In genomic region chr9:21901223-21901820, GRCm38 (mm10) we compare ENCODE assay signal across 8 mouse cellular contexts. TPM values are rescaled to one million over a fixed set of nuclear protein-coding genes. Genes with fewer than 3 reads are reported as not detected.
A peak's percentile ranks its signal among the peaks of the same experiment; 100 is the strongest.
DNase-seq lines count a peak whose midpoint lies in the region; ATAC-seq lines count a peak whose summit lies in the region.

No protein-coding gene starts in this region.

- H3K9ac ChIP-seq in intestine, embryonic 14.5 days (ENCODE audit: low read length) = no peak overlapping the region

- no peak overlapping the region for H3K27ac ChIP-seq in intestine, embryonic 14.5 days (ENCODE audit: low read depth)

- 16% methylated on average over 10 of the region's 10 CpGs for WGBS in intestine, embryonic 14.5 days

- peak; percentile 35 for DNase-seq in thymus, postnatal 14 days
- no peak for DNase-seq in thymus, adult 18-20 months
- DNase-seq in cerebellum, postnatal 25 days = peak; percentile 71 to 82
- peak; percentile 20 to 52 for DNase-seq in gastrocnemius, adult 8-10 months (ENCODE audit: low spot score in 2 of 2)
- DNase-seq in intestine, embryonic 14.5 days (ENCODE audit: low spot score) = peak; percentile 81
- peak; percentile 55 to 79 for DNase-seq in left cerebral cortex, adult 9 months (ENCODE audit: low spot score in 2 of 2)
- DNase-seq in right cerebral cortex, postnatal 10 days (ENCODE audit: low spot score in 2 of 2) = peak; percentile 85 to 88

- ATAC-seq in intestine, embryonic 14.5 days (replicated peaks; ENCODE audit: low FRiP score, low TSS enrichment, low read depth) = peak; percentile 80
- ATAC-seq in megakaryocyte, adult 5-6 weeks (ENCODE audit: poor library complexity, severe bottlenecking) = peak; percentile 97

- H3K4me1 ChIP-seq in intestine, embryonic 14.5 days (replicated peaks; ENCODE audit: control insufficient read depth, insufficient read depth, low read length) = no peaks in the 10 kb centered on the region

- H3K9me3 ChIP-seq in intestine, embryonic 14.5 days (ENCODE audit: control insufficient read depth, low read length) = no peaks in the 10 kb centered on the region

- H3K36me3 ChIP-seq in intestine, embryonic 14.5 days (ENCODE audit: control insufficient read depth, insufficient read depth, low read length) = no peaks in the 10 kb centered on the region

- H3K4me2 ChIP-seq in intestine, embryonic 14.5 days (ENCODE audit: low read length) = peak overlapping the region; percentile 63

- H3K27me3 ChIP-seq in intestine, embryonic 14.5 days (replicated peaks; ENCODE audit: control insufficient read depth, insufficient read depth, low read length) = no peaks in the 10 kb centered on the region

- H3K4me3 ChIP-seq in intestine, embryonic 14.5 days (ENCODE audit: low read depth, low read length) = peak overlapping the region; percentile 50

RNA-seq across cellular contexts. Expression of gene Rab3d, which starts 16.7 kb away (rescaled TPM):
- total RNA-seq in gastrocnemius, adult 8-10 months (2022) = 1 to 10 TPM; 2.3 to 6.0 (median 2.9) TPM
- 18.4 and 21.5 TPM in 2 replicates for polyA plus RNA-seq in intestine, embryonic 14.5 days (2014; fragmentation: Nextera tagmentation; extraction: Ambion mirVana)
- 36.7 and 44.4 TPM in 2 replicates for total RNA-seq in megakaryocyte, adult 5-6 weeks (2015)
- 66.4 and 92.7 TPM in 2 replicates for total RNA-seq in megakaryocyte, adult 5-6 weeks (2017)

RNA-seq across cellular contexts. Expression of gene Ccdc159, which starts 25.9 kb away (rescaled TPM):
- total RNA-seq in gastrocnemius, adult 8-10 months (2022) = under 1 TPM in 1 of 4 experiments, not detected in 3; 0.38 TPM
- 3.8 and 4.2 TPM in 2 replicates for polyA plus RNA-seq in intestine, embryonic 14.5 days (2014; fragmentation: Nextera tagmentation; extraction: Ambion mirVana)
- total RNA-seq in megakaryocyte, adult 5-6 weeks (2015) = 0.22 and 1.0 TPM in 2 replicates
- 0.53 TPM in 1 of 2 replicates, not detected in the other for total RNA-seq in megakaryocyte, adult 5-6 weeks (2017)

RNA-seq across cellular contexts. Expression of gene Tmem205, which starts 26.0 kb away (rescaled TPM):
- total RNA-seq in gastrocnemius, adult 8-10 months (2022) = 10 to 100 TPM; 11.1 to 13.9 (median 13.1) TPM
- polyA plus RNA-seq in intestine, embryonic 14.5 days (2014; fragmentation: Nextera tagmentation; extraction: Ambion mirVana) = 57.1 and 59.6 TPM in 2 replicates
- 40.9 and 48.2 TPM in 2 replicates for total RNA-seq in megakaryocyte, adult 5-6 weeks (2015)
- total RNA-seq in megakaryocyte, adult 5-6 weeks (2017) = 8.0 and 14.1 TPM in 2 replicates

RNA-seq across cellular contexts. Expression of gene Plppr2, which starts 35.5 kb away (rescaled TPM):
- 1 to 10 TPM in 1 of 4 experiments, under 1 TPM in 3; 0.36 to 1.1 (median 0.60) TPM for total RNA-seq in gastrocnemius, adult 8-10 months (2022)
- 8.2 and 8.7 TPM in 2 replicates for polyA plus RNA-seq in intestine, embryonic 14.5 days (2014; fragmentation: Nextera tagmentation; extraction: Ambion mirVana)
- 0.57 and 0.96 TPM in 2 replicates for total RNA-seq in megakaryocyte, adult 5-6 weeks (2015)
- 0.65 TPM in 1 of 2 replicates, not detected in the other for total RNA-seq in megakaryocyte, adult 5-6 weeks (2017)

RNA-seq across cellular contexts. Expression of gene Dock6, which starts 48.9 kb away (rescaled TPM):
- 1 to 10 TPM; 4.7 to 8.3 (median 5.2) TPM for total RNA-seq in gastrocnemius, adult 8-10 months (2022)
- 39.4 and 40.0 TPM in 2 replicates for polyA plus RNA-seq in intestine, embryonic 14.5 days (2014; fragmentation: Nextera tagmentation; extraction: Ambion mirVana)
- total RNA-seq in megakaryocyte, adult 5-6 weeks (2015) = 2.3 and 2.6 TPM in 2 replicates
- 1.3 and 1.5 TPM in 2 replicates for total RNA-seq in megakaryocyte, adult 5-6 weeks (2017)

Comparison
In these comparisons a context has a peak if more than half of its experiments do, and no peak if none do; other contexts are left out.
1. DNase-seq: peak in thymus, postnatal 14 days (single experiment), cerebellum, postnatal 25 days (2 of 2), gastrocnemius, adult 8-10 months (2 of 2), intestine, embryonic 14.5 days (single experiment), left cerebral cortex, adult 9 months (2 of 2) and right cerebral cortex, postnatal 10 days (2 of 2); none in thymus, adult 18-20 months (0 of 2).
2. RNA of gene Rab3d, which starts 16.7 kb away (total RNA-seq): 36.7 to 92.7 TPM in megakaryocyte, adult 5-6 weeks; 2.3 to 6.0 TPM in gastrocnemius, adult 8-10 months; every median in the first group is over 4 times any median in the second.